Mouse (Mus musculus) spleen, adult 2 months (tissue): Measurements from ENCODE around the gene Pold1.

ENCODE experiments used
- CTCF ChIP-seq: fragments of 200-500 bp; IDR thresholded peaks from 2 replicates; pipeline ENCODE4 v1.5.1; 2011; ENCODE audit warnings: mild to moderate bottlenecking, inconsistent platforms; ENCODE audit not compliant: insufficient read depth, insufficient read length, insufficient replicate concordance; ENCODE audit errors: extremely low read depth
- POLR2A ChIP-seq: fragments of 200-500 bp; IDR thresholded peaks from 2 replicates; pipeline ENCODE4 v1.6.1; 2011; ENCODE audit warnings: low read depth, low read length, inconsistent platforms

DNA sequence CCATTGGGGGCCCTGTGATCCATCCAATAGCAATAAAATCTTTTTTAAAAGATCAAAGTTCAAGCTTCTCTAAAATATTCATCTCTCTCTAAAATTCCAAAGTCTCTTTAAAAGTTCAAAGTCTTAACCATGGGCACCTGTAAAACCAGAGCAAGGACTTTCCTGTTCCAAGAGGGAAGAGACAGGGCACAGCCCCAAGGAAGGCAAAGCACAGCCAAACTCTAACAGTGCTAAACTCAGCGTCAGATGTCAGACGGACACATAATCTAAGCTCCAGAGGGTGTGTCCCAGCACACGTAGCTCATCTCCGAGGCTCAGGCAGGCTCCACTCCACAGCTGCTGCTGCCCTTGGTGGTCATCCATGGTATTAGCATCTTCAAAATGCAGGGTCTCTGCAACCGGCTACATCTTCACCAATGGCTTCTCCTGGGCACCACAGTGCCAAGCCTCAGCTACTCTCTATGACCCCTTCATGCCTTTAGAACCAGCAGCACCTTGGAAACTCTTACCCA lies 27.7 kb upstream of the Pold1 start:
- TF ChIP-seq CTCF (no peak), POLR2A (no peak)
